Mouse (Mus musculus): ENCODE data around the gene Tlk1. TPM values are rescaled to one million over a fixed set of nuclear protein-coding genes. Genes with fewer than 3 reads are reported as not detected.
A peak's percentile ranks its signal among the peaks of the same experiment; 100 is the strongest.

Tlk1 gene
- total RNA-seq (2021), result 70.8 and 82.7 TPM in 2 replicates
- long read RNA-seq, full-length matches to known transcripts, result 45 of 76 reads
- long read RNA-seq, partial matches to known transcripts, result 15 of 76 reads
- long read RNA-seq, other reads (novel, unspliced or antisense), result 16 of 76 reads

GRCm38 (mm10) chr2:70825371-70826051, at the start of gene Tlk1:
Tlk1 (minus strand) TSS chr2:70825728.
- peak; percentile 87 for DNase-seq

DNA sequence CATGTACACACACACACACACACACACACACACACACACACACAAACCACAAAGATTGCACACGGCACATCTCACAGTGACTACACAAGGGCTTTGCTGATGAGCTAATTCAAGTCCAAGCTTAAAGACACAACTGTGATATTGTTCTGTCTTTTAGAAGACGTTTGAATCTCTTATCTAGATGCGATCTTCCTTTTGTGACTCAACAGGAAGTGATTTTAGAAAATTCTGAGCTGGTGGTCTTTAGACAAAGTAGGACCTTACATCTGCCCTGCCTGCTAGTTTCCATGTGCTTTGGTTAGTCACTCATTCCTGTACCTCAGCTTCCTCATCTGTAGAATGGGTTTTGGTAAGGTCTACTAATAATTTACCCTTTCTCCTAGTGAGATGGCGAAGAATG, 49.6 kb upstream of the Tlk1 start:
- no peak for DNase-seq

GRCm38 (mm10) chr2:70873168-70873567, 47.6 kb upstream of the Tlk1 start:
- DNase-seq, result no peak

DNA sequence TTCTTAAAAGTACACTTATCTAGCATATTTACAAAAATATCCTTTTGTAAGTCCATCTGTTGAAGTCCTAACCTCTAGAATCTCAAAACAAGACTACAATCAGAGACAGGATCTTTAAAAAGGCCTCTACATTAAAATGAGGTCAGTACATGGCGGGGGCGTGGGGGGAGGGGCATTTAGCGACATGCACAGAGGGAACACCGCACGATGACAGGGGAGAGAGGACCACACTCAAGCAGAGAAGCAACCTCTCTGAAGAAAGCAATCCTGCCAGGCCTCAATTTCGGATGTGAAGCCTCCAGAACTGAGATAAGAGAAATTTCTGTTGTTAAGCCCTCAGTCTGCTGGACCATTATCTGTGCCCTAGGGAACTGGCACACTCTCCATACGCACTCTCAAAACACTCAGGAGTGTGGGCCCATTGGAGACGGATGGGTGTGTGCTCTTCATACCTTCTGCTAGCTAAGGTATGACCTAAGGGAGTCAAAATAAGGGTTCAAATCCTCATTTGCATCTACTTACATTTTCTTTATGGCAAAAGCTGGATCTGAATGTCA, 46.0 kb upstream of the Tlk1 start:
- DNase-seq, result no peak

GRCm38 (mm10) chr2:70870819-70871218, 45.3 kb upstream of the Tlk1 start:
- DNase-seq, result no peak

- no peak for DNase-seq
Observed at GRCm38 (mm10) chr2:70869116-70869515, 43.6 kb upstream of the Tlk1 start.

DNA sequence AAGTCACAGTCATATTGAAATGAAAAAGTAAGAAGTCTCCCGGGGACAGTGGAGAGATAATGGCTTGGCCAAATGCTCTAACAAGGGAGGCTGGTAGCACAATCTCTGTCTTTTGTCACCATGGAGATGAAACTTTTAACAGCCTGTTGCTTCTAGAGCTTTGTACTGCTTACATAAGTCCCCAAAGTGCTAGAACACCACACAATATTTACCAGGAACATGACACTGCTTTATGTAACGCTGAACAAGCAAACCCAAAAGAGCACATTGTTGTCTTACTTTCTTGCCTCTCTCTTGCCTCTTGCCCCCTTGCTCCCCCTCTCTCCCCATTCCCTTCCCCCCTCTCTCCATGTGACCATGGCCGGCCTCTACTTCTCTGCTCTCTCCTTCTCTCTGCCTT, 41.7 kb upstream of the Tlk1 start:
- DNase-seq, result no peak

DNA sequence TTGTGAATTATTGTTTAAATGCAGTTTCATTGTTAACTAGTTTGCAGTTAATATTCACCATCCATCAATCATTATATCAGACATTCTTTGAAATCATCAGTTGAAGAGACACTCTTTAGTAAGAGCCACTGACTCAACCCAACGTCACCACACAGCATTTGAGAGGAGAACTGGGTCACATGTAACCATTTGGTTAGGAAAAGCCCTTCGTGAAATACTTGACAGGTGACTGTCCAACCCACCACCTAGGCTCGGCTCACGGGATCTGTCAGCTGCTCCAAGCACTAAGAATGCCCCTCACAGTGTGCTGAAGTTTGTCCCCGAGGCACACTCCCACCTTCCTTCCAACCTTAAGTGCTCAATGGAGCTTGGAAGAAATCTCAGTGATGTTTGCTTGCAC, 37.4 kb upstream of the Tlk1 start:
- no peak for DNase-seq

DNA sequence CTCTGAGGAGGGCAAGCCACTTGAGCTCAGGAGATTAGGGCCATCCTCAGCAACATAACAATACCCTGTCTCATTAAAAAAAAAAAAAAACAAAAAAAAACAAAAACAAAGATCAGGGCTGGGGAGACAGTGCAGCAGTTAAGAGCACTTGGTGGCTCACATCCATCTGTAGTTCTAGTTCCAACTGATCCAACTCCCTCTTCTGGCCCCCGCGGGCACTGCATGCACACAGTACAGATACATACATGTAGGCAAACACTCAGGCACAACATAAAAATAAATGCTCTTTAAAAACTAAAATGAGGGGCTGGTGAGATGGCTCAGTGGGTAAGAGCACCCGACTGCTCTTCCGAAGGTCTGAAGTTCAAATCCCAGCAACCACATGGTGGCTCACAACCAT, 34.2 kb upstream of the Tlk1 start:
- no peak for DNase-seq

- no peak for DNase-seq
Observed at GRCm38 (mm10) chr2:70856971-70857370, 31.4 kb upstream of the Tlk1 start.

GRCm38 (mm10) chr2:70854231-70854888, 28.8 kb upstream of the Tlk1 start:
- DNase-seq, result no peak

DNA sequence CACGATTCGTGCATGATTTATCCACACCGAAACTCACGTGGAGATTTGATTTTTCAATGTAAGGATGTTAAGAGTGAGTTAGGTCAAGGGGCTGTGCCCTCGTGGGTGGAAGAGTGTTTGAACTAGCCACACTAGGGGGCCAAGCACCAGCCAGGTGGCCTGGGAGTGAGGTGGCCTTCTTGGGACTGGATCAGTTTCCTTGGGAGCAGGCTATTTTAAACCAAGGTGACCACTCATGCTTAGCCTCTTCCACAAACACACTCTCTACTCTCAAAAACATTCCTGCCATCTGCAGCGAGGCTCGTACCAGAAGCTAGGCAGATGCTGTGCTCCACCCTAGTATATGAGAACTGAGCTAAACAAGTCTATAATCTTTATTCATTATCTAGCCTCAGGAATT, 27.8 kb upstream of the Tlk1 start:
- no peak for DNase-seq

DNA sequence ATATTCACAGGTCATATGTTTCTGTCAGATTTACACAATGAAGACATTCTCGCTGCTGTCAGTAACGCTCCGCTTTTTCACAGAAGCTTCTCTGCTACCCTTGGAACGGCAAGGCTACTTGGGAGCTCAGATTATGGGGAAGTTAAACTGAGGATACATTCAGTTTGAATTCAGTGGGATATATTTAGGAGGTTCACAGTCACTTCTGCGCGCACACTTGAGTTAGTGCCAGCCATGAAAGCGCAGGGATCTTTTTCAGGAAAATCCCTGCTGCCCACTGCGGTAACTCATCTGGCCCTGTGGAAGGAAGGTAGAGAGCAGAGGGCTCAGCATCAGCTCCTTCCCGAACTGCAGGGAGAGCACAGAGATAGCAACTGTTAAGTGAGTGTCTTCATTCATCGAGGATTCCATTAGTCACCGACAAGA, 27.3 kb upstream of the Tlk1 start:
- no peak for DNase-seq

DNA sequence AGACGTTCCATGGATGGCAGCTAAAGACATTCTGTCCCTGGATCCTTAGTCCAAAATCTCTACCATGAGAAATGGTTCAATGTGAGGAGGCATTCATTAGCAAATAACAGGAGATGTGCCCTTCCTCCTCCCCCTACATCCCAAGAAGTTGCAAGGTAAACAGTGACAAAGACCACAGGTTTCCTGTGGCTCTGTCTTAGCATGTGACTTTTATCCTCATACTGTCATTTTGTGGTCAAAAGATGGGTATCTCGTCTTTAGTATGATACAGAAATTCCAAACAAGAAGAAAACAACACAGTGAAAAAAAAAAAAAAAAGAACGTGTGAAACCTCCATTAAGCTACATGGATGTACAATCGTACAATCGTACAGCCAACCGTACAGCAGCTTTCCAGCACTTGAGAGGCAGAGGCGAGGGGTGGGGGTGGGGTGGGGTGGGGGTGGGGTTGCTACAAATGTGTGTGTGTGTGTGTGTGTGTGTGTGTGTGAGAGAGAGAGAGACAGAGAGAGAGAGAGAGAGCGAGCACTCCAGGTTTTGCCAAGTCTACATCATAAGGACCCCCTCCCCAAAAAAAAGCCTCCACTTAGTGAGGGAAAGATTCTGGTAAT, 26.8 kb upstream of the Tlk1 start:
- no peak for DNase-seq

DNA sequence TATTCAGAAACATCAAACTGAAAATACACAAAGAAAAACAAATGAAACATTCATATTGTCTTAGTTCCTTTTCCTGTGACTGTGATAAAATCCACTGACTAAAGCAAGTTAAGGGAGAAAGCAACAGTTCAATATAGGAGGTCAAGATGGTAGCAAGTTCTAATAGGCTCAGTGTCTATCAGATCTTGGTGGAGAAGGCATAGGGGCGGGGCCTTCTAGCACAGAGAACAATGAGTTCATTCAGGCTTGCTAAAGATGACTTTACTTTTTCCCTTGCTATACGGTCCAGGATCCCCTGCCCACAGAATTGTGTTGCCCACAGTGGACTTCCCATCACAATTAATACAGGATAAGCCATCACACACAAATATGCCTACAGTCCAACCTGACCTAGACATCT, 20.3 kb upstream of the Tlk1 start:
- no peak for DNase-seq

DNA sequence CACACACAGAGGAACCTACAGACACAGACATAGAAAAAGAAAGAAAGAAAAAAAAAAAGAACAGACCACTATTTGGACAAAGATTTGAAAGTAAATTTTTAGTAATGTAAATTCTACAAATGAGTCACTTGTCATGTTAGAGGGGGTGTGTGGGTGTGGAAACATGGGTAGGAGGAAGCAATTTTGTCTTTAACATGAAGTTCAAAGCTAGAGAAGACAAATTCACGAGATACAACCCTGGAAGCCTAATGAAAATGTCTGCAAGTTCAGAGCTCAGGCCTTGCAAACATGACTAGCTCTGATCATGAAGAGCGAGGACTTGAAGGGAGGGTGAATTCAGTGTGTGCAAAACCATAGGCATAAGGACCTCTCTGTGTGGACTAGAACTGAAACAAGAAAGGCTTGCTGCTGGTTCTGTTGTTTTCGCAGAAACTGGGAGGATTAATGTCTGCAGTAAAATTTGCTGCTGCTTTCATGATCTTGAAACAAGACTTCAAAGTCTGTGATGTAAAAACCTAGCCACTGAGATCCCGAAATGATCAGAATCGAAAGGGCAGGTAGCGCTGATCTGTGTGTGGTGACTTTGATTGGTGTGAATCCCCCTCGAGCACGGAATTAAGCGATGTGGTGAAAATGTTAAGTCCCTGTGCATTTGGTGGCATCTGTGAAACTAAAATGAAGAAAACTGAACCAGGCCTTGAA, 19.3 kb upstream of the Tlk1 start:
- DNase-seq, result no peak

DNA sequence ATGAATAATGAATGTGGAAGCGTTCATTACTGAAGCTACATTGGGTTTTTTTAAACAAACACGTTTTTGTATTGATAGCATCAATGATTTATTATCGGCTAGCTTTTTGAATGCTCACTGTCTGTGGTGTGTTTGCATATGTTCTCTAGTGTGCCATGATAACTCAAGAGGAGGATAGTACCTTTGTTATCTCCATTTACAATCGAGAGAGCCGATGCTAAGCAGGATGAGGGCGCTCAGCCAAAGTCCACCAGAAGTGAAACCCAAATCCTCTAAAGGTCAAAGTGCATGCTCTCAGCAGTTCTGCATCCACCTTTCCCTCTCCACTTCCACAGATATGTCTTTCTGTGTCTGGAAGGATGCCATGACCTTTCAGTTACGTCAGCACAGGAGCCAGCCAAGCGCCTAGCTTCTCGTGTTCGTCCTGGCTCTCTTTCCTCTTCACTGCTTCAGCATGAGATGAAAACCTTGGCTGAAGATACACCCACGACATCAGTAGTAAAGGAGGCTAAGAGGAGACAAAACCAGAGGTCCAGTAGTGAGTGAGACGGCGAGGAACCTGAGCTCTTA, 16.6 kb upstream of the Tlk1 start:
- peak; percentile 24 for DNase-seq

DNA sequence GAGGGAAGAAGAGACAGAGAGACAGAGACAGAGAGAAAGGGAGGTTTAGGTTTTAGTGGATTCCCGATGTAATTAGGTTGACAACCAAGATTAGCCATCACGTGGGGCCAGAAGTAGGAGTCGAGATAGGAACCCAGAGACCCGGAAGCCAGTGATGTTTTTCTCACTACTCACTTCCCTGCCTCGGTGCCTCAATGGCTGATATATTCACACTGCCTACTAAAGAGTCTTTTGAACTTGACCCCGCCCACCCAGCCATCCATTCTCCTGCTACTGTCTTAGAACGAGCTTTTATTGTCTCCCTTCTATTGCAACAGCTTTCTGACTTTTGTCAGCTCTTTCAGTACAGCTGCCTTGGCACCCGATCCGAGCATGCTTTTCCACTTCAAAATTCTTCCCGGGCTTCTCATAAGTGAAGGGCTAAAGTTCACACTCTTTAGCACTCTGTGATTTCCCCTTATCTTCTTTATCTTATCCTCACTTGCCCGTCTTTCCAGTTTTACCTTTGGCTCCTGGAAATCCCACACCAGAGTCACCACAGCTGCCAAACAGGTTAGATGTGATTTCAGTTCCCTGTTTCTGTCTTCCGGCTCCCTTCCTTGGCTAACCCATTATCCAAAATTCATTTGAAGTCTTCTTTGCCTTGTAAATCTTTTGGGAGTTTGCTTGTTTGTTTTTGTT, 13.1 kb upstream of the Tlk1 start:
- DNase-seq, result no peak

DNA sequence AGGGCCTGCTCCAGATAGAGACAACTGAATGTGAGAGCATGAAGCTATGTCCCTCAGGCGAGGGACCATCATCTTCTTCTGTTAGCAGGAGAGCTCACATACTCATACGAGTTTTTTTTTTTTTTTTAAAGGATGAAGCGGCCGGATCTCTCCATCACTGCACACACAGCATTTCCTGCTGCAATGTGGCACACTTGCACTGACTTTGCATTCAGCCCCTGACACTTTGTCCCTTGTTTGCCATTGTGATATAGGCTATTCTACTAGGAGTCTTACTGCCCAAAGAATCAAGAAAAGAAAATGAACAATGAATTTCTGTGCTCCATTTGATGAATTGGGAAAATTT, 10.8 kb upstream of the Tlk1 start:
- no peak for DNase-seq

DNA sequence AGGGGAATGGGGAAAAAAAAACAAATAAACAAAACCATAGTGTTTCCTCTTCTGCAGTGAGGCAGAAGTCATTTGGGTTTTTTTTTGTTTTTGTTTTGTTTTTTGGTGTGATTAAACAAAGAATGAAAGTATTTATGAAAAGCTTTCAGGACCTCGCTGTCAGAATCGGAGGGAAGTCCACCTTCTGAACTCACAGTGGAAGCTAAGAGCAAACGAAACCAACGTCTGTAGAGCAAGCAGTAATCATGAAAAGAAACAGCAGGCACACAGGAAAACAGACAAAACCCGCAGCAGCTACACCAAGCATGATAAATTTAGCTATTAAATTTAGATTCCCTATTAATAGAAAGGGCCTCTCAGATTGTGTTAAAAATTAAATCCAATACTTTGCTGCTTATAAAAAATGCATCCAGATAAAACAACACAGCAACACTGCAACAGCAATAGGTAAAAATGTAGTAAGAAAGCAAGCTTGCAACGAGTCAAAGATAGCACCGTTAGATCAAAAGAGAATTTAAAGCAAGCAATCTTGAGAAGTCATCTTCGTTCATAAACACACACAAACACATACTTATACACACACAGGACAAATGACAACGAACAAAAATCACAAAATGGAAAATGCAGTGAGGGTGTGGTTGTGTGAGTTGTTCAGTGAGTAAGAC, 10.2 kb upstream of the Tlk1 start:
- DNase-seq, result no peak

GRCm38 (mm10) chr2:70835209-70835608, 9.7 kb upstream of the Tlk1 start:
- no peak for DNase-seq
